Mouse (Mus musculus) MEL (cell line): ENCODE data around the gene Afg1l. TPM values are rescaled to one million over a fixed set of nuclear protein-coding genes. Genes with fewer than 3 reads are reported as not detected.

Experiments
- DNase-seq: peaks from one replicate; pipeline ENCODE4 v3.0.0; 2011; ENCODE audit warnings: low read depth, low spot score
- H3K27ac ChIP-seq: 2 replicates; pipeline ENCODE4 v1.5.1; 2012; ENCODE audit warnings: low read depth, mild to moderate bottlenecking, control low read depth, low read length, moderate library complexity; ENCODE audit not compliant: control insufficient read depth
- H3K27me3 ChIP-seq, 2 experiments: fragments of 150-350 bp in 1 of 2; sonication (generic) in 1 of 2; 2 replicates each; pipeline ENCODE4 v1.6.1; 2012; ENCODE audit warnings: low read length in 2 of 2, mild to moderate bottlenecking in 2 of 2, improper control_type of control experiment in 1 of 2, moderate library complexity in 1 of 2; ENCODE audit not compliant: insufficient read depth in 2 of 2, control insufficient read depth in 1 of 2
- H3K36me3 ChIP-seq, 2 experiments: 2 replicates each; pipeline ENCODE4 v1.6.1; 2012 to 2014; ENCODE audit warnings: low read length in 2 of 2, improper control_type of control experiment in 1 of 2, inconsistent platforms in 1 of 2, mild to moderate bottlenecking in 1 of 2; ENCODE audit not compliant: insufficient read depth in 2 of 2, control insufficient read depth in 1 of 2
- H3K4me1 ChIP-seq, 2 experiments: fragments of 150-350 bp in 1 of 2; sonication (generic) in 1 of 2; 2 replicates each; pipeline ENCODE4 v1.6.1; 2012; ENCODE audit warnings: low read length in 2 of 2, improper control_type of control experiment in 1 of 2, mild to moderate bottlenecking in 1 of 2; ENCODE audit not compliant: insufficient read depth in 2 of 2, control insufficient read depth in 1 of 2
- H3K4me3 ChIP-seq, 2 experiments: fragments of 150-350 bp in 1 of 2; sonication (generic) in 1 of 2; 2 replicates each; pipeline ENCODE4 v1.5.1; 2012; ENCODE audit warnings: low read depth in 2 of 2, low read length in 2 of 2, mild to moderate bottlenecking in 2 of 2, moderate library complexity in 2 of 2, control low read depth in 1 of 2, improper control_type of control experiment in 1 of 2; ENCODE audit not compliant: control insufficient read depth in 1 of 2, insufficient read depth in 1 of 2
- H3K79me2 ChIP-seq: 2 replicates; pipeline ENCODE4 v1.6.1; 2012; ENCODE audit warnings: mild to moderate bottlenecking, low read length, moderate library complexity; ENCODE audit not compliant: control insufficient read depth, poor library complexity, insufficient read depth
- H3K9ac ChIP-seq: 2 replicates; pipeline ENCODE4 v1.6.1; 2012; ENCODE audit warnings: low read depth, mild to moderate bottlenecking, control low read depth, low read length, moderate library complexity; ENCODE audit not compliant: control insufficient read depth, poor library complexity, severe bottlenecking
- H3K9me3 ChIP-seq: fragments of 150-350 bp; sonication (generic); replicated peaks from 2 replicates; pipeline ENCODE4 v1.6.1; 2012; ENCODE audit warnings: mild to moderate bottlenecking, low read length, improper control_type of control experiment, moderate library complexity; ENCODE audit not compliant: insufficient read depth
- BHLHE40 ChIP-seq: IDR thresholded peaks from 2 replicates; pipeline ENCODE4 v1.6.1; 2012; ENCODE audit warnings: low read depth, mild to moderate bottlenecking, inconsistent platforms, low read length, improper control_type of control experiment, borderline replicate concordance
- CHD1 ChIP-seq: IDR thresholded peaks from 2 replicates; pipeline ENCODE4 v1.6.1; 2012; ENCODE audit warnings: low read depth, mild to moderate bottlenecking, inconsistent platforms, low read length, improper control_type of control experiment
- CHD2 ChIP-seq: IDR thresholded peaks from 2 replicates; pipeline ENCODE4 v1.6.1; 2011; ENCODE audit warnings: low read length, improper control_type of control experiment
- E2F4 ChIP-seq: IDR thresholded peaks from 2 replicates; pipeline ENCODE4 v1.6.1; 2011; ENCODE audit warnings: low read depth, low read length, improper control_type of control experiment, borderline replicate concordance
- ELF1 ChIP-seq: IDR thresholded peaks from 2 replicates; pipeline ENCODE4 v1.6.1; 2014; ENCODE audit warnings: low read depth, mild to moderate bottlenecking, inconsistent platforms, low read length, improper control_type of control experiment, moderate library complexity
- EP300 ChIP-seq, 2 experiments: IDR thresholded peaks; 2 replicates each; pipeline ENCODE4 v1.6.1; 2011; ENCODE audit warnings: improper control_type of control experiment in 2 of 2, low read length in 2 of 2, low read depth in 1 of 2, mild to moderate bottlenecking in 1 of 2
- KAT2A ChIP-seq: conservative IDR thresholded peaks from 2 replicates; pipeline ENCODE4 v1.6.1; 2012; ENCODE audit warnings: low read depth, low read length, improper control_type of control experiment, inconsistent platforms
- MAFK ChIP-seq: IDR thresholded peaks from 2 replicates; pipeline ENCODE4 v1.6.1; 2011; ENCODE audit warnings: low read depth, mild to moderate bottlenecking, low read length, improper control_type of control experiment, borderline replicate concordance
- MAX ChIP-seq: IDR thresholded peaks from 2 replicates; pipeline ENCODE4 v1.6.1; 2011; ENCODE audit warnings: low read length, improper control_type of control experiment
- MAZ ChIP-seq: IDR thresholded peaks from 2 replicates; pipeline ENCODE4 v1.6.1; 2012; ENCODE audit warnings: low read depth, mild to moderate bottlenecking, inconsistent platforms, low read length, improper control_type of control experiment
- MEF2A ChIP-seq: IDR thresholded peaks from 2 replicates; pipeline ENCODE4 v1.6.1; 2014; ENCODE audit warnings: low read depth, mild to moderate bottlenecking, inconsistent platforms, low read length, improper control_type of control experiment; ENCODE audit not compliant: poor library complexity, insufficient replicate concordance, severe bottlenecking; ENCODE audit errors: extremely low read depth
- MYB ChIP-seq: IDR thresholded peaks from 2 replicates; pipeline ENCODE4 v1.6.1; 2011; ENCODE audit warnings: mild to moderate bottlenecking, low read depth, low read length, improper control_type of control experiment
- MYC ChIP-seq: IDR thresholded peaks from 2 replicates; pipeline ENCODE4 v1.6.1; 2011; ENCODE audit warnings: low read depth, mild to moderate bottlenecking, low read length, improper control_type of control experiment, moderate library complexity
- NELFE ChIP-seq: IDR thresholded peaks from 2 replicates; pipeline ENCODE4 v1.6.1; 2011; ENCODE audit warnings: low read depth, low read length, improper control_type of control experiment
- NRF1 ChIP-seq: IDR thresholded peaks from 2 replicates; pipeline ENCODE4 v1.6.1; 2014; ENCODE audit warnings: low read depth, mild to moderate bottlenecking, inconsistent platforms, low read length, improper control_type of control experiment, moderate library complexity; ENCODE audit not compliant: poor library complexity, insufficient read depth, severe bottlenecking
- POLR2A ChIP-seq, 2 experiments: IDR thresholded peaks; 2 replicates each; pipeline ENCODE4 v1.6.1; 2011 to 2012; ENCODE audit warnings: low read length in 2 of 2, mild to moderate bottlenecking in 2 of 2, control low read depth in 1 of 2, improper control_type of control experiment in 1 of 2, low read depth in 1 of 2, moderate library complexity in 1 of 2; ENCODE audit not compliant: control insufficient read depth in 1 of 2, insufficient read depth in 1 of 2, poor library complexity in 1 of 2
- POLR2AphosphoS2 ChIP-seq: IDR thresholded peaks from 2 replicates; pipeline ENCODE4 v1.6.1; 2011; ENCODE audit warnings: low read length, improper control_type of control experiment
- POLR2AphosphoS5 ChIP-seq: IDR thresholded peaks from 2 replicates; pipeline ENCODE4 v1.6.1; 2012; ENCODE audit warnings: low read depth, borderline replicate concordance, mild to moderate bottlenecking, inconsistent platforms, low read length, moderate library complexity, mixed read lengths
- RAD21 ChIP-seq: IDR thresholded peaks from 2 replicates; pipeline ENCODE4 v1.6.1; 2011; ENCODE audit warnings: mild to moderate bottlenecking, low read depth, low read length, improper control_type of control experiment
- RCOR1 ChIP-seq: IDR thresholded peaks from 2 replicates; pipeline ENCODE4 v1.6.1; 2012; ENCODE audit warnings: low read depth, mild to moderate bottlenecking, inconsistent platforms, low read length, improper control_type of control experiment
- SIN3A ChIP-seq: IDR thresholded peaks from 2 replicates; pipeline ENCODE4 v1.6.1; 2012; ENCODE audit warnings: low read length, improper control_type of control experiment, inconsistent platforms
- SMC3 ChIP-seq: IDR thresholded peaks from 2 replicates; pipeline ENCODE4 v1.6.1; 2011; ENCODE audit warnings: low read depth, low read length, improper control_type of control experiment
- TAL1 ChIP-seq: IDR thresholded peaks from 2 replicates; pipeline ENCODE4 v1.6.1; 2012; ENCODE audit warnings: mild to moderate bottlenecking, inconsistent platforms, low read length, moderate library complexity, mixed read lengths
- TBP ChIP-seq: IDR thresholded peaks from 2 replicates; pipeline ENCODE4 v1.8.0; 2011; ENCODE audit warnings: low read depth, low read length, improper control_type of control experiment
- TCF12 ChIP-seq: IDR thresholded peaks from 2 replicates; pipeline ENCODE4 v1.6.1; 2014; ENCODE audit warnings: low read depth, mild to moderate bottlenecking, inconsistent platforms, low read length, improper control_type of control experiment, moderate library complexity
- USF2 ChIP-seq, 2 experiments: IDR thresholded peaks; 2 replicates each; pipeline ENCODE4 v1.6.1; 2011 to 2012; ENCODE audit warnings: improper control_type of control experiment in 2 of 2, low read length in 2 of 2, borderline replicate concordance in 1 of 2, inconsistent platforms in 1 of 2, low read depth in 1 of 2, mild to moderate bottlenecking in 1 of 2; ENCODE audit not compliant: insufficient read depth in 1 of 2
- ZKSCAN1 ChIP-seq: IDR thresholded peaks from 2 replicates; pipeline ENCODE4 v1.6.1; 2012; ENCODE audit warnings: low read depth, mild to moderate bottlenecking, inconsistent platforms, low read length, improper control_type of control experiment, moderate library complexity
- ZMIZ1 ChIP-seq: IDR thresholded peaks from 2 replicates; pipeline ENCODE4 v1.6.1; 2012; ENCODE audit warnings: low read depth, mild to moderate bottlenecking, inconsistent platforms, low read length, improper control_type of control experiment, moderate library complexity
- ZNF384 ChIP-seq: IDR thresholded peaks from 2 replicates; pipeline ENCODE4 v1.6.1; 2012; ENCODE audit warnings: low read depth, mild to moderate bottlenecking, inconsistent platforms, low read length, improper control_type of control experiment
- polyA plus RNA-seq, 2 experiments: library from polyadenylated mRNA; stranded (reverse) in 1 of 2; unstranded in 1 of 2; fragments of >175 nt in 1 of 2; fragments of >200 nt in 1 of 2; gene quantifications; 2 replicates each; pipeline versions ENCODE4 v1.2.1 to v1.2.4; 2012; ENCODE audit warnings: low replicate concordance in 2 of 2, low read depth in 1 of 2; ENCODE audit not compliant: insufficient read length in 2 of 2, insufficient read depth in 1 of 2, missing spikeins in 1 of 2
- total RNA-seq: library from RNA; depleted of rRNA; stranded (reverse); fragments of 300-350 nt; gene quantifications from 2 replicates; pipeline ENCODE4 v1.2.3, GENCODE M21; 2012

The Afg1l gene
- total and polyA plus RNA-seq, 3 experiments = 3.4 to 3.7 TPM; not detected in 1

DNA sequence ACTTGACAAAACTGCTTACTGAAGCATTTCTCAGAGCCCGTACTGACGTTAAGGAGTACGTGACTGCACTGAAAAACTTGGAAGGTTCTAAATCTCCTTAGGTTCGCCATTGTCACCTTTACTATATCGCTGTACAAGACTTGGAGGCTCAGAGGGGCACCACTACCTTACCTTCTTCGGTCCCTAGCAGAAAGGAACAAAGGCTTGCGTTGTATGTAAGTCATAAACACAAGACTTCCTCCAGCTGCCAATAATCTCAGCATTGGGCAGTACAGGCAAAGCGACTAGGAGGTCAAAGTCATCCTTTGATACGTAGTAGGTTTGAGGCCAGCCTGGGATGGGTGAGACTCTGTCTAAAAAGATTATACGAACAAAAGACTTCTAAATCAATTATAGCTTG lies 153.1 kb downstream of the Afg1l start:
- no peak for DNase-seq
- H3K27me3 ChIP-seq = no peaks in the 10 kb centered on the region
- no peaks in the 10 kb centered on the region for H3K9me3 ChIP-seq
- TF ChIP-seq ZKSCAN1 (no peak), POLR2AphosphoS5 (no peak), MAFK (no peak), MYC (no peak), TBP (no peak), BHLHE40 (no peak), MAX (no peak), ELF1 (no peak), MEF2A (no peak), TAL1 (no peak), TCF12 (no peak), KAT2A (no peak), CHD2 (no peak), RCOR1 (no peak), MYB (no peak), POLR2A (IDR thresholded peaks at IDR 0.05; ENCODE audit: control insufficient read depth in 1 of 2, insufficient read depth in 1 of 2, low read depth in 1 of 2, low read length in 2 of 2, poor library complexity in 1 of 2) (no peak), NRF1 (no peak), POLR2AphosphoS2 (no peak), SMC3 (no peak), USF2 (IDR thresholded peaks at IDR 0.05; ENCODE audit: borderline replicate concordance in 1 of 2, insufficient read depth in 1 of 2, low read depth in 1 of 2, low read length in 2 of 2) (no peak)
- no peak overlapping the region for H3K9ac ChIP-seq
- H3K4me1 ChIP-seq = no peaks in the 10 kb centered on the region
- H3K4me3 ChIP-seq = no peak overlapping the region
- H3K79me2 ChIP-seq = no peaks in the 10 kb centered on the region
- H3K36me3 ChIP-seq = no peaks in the 10 kb centered on the region
- no peak overlapping the region for H3K27ac ChIP-seq

DNA sequence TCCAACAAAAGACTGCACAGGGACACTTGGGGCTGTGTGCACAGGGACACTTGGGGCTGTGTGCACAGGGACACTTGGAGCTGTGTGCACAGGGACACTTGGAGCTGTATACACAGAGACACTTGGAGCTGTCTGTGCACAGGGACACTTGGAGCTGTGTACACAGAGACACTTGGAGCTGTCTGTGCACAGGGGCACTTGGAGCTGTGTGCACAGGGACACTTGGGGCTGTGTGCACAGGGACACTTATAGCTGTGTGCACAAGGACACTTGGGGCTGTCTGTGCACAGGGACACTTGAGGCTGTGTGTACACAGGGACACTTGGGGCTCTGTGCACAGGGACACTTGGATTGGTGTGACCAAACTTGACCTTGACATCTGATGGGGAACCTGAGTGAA lies 154.4 kb downstream of the Afg1l start:
- Histone ChIP-seq H3K79me2 (no peaks in the 10 kb centered on the region), H3K9me3 (no peaks in the 10 kb centered on the region), H3K27ac (no peak overlapping the region), H3K4me3 (no peak overlapping the region), H3K36me3 (no peaks in the 10 kb centered on the region), H3K4me1 (no peaks in the 10 kb centered on the region), H3K27me3 (no peaks in the 10 kb centered on the region), H3K9ac (no peak overlapping the region)
- DNase-seq = no peak
- TF ChIP-seq EP300 (IDR thresholded peaks at IDR 0.05; ENCODE audit: low read depth in 1 of 2, low read length in 2 of 2) = no peak
- TF ChIP-seq ZMIZ1 = no peak
- no peak for TF ChIP-seq RAD21
- no peak for TF ChIP-seq CHD1
- no peak for TF ChIP-seq MAZ
- no peak for TF ChIP-seq RCOR1
- TF ChIP-seq SIN3A = no peak
- TF ChIP-seq POLR2A (IDR thresholded peaks at IDR 0.05; ENCODE audit: control insufficient read depth in 1 of 2, insufficient read depth in 1 of 2, low read depth in 1 of 2, low read length in 2 of 2, poor library complexity in 1 of 2) = no peak
- TF ChIP-seq ZKSCAN1 = no peak
- no peak for TF ChIP-seq E2F4
- TF ChIP-seq ZNF384 = no peak
- no peak for TF ChIP-seq USF2 (IDR thresholded peaks at IDR 0.05; ENCODE audit: borderline replicate concordance in 1 of 2, insufficient read depth in 1 of 2, low read depth in 1 of 2, low read length in 2 of 2)
- TF ChIP-seq ELF1 = no peak
- TF ChIP-seq TBP = no peak
- TF ChIP-seq NELFE = no peak
